ENCODE assay signal across 8 mouse cellular contexts in the genomic region with DNA sequence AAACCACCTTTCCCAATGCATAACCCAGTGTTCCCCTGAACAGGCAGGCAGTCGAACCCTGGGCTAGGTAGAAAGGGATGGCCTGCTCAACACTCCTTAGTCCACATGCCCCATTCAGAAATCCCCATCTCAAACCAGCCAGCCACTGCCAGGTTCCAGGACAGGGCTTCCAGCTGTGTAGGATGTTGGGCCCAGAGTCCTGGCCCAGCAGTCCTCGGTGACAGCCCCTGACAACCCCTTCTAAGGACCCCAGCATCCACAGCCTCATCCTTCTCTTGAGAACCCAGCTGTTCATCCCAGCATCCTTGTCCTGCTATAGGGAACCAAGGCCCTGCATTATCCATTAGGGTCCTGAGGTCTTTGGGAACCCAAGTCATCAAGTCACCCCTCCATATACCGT. TPM values are rescaled to one million over a fixed set of nuclear protein-coding genes. Genes with fewer than 3 reads are reported as not detected.
A peak's percentile ranks its signal among the peaks of the same experiment; 100 is the strongest.
DNase-seq lines count a peak whose midpoint lies in the region; ATAC-seq lines count a peak whose summit lies in the region.

No protein-coding gene starts in this region.

- H3K4me2 ChIP-seq in embryonic facial prominence, embryonic 11.5 days (ENCODE audit: low read depth, low read length), result peak overlapping the region; percentile 95
- H3K4me2 ChIP-seq in hindbrain, embryonic 14.5 days (replicated peaks), result peak overlapping the region; percentile 100
- H3K4me2 ChIP-seq in midbrain, embryonic 13.5 days (replicated peaks), result peak overlapping the region; percentile 99

- H3K36me3 ChIP-seq in embryonic facial prominence, embryonic 11.5 days (replicated peaks; ENCODE audit: control insufficient read depth, insufficient read depth, low read depth, low read length), result peaks cover 10% of the 10 kb centered on the region
- H3K36me3 ChIP-seq in hindbrain, embryonic 14.5 days (replicated peaks; ENCODE audit: control insufficient read depth, insufficient read depth), result no peaks in the 10 kb centered on the region; the same call in 1 of the 2 replicates
- 0 out of 2 replicates have a peak, but pooled peaks cover 10% of the 10 kb centered on the region for H3K36me3 ChIP-seq in midbrain, embryonic 13.5 days

- H3K9me3 ChIP-seq in embryonic facial prominence, embryonic 11.5 days (replicated peaks; ENCODE audit: control insufficient read depth, low read length), result no peaks in the 10 kb centered on the region
- H3K9me3 ChIP-seq in hindbrain, embryonic 14.5 days (ENCODE audit: control insufficient read depth, low read length), result no peaks in the 10 kb centered on the region
- no peaks in the 10 kb centered on the region for H3K9me3 ChIP-seq in midbrain, embryonic 13.5 days

- intact Hi-C loops in left cerebral cortex, postnatal 36 days (cut with DNase I), result loop anchor here (1.0 kb wide), 1 partner anchor 69 kb away; no protein-coding TSS in a partner anchor

- peaks cover 14% of the 10 kb centered on the region for H3K4me1 ChIP-seq in embryonic facial prominence, embryonic 11.5 days (ENCODE audit: control insufficient read depth, insufficient read depth, low read length)
- peaks cover 36% of the 10 kb centered on the region for H3K4me1 ChIP-seq in hindbrain, embryonic 14.5 days (replicated peaks; ENCODE audit: control insufficient read depth, insufficient read depth, low read length)
- H3K4me1 ChIP-seq in midbrain, embryonic 13.5 days (replicated peaks), result peaks cover 50% of the 10 kb centered on the region

- peak overlapping the region; percentile 99 for H3K4me3 ChIP-seq in embryonic facial prominence, embryonic 11.5 days (ENCODE audit: low read depth, low read length)
- H3K4me3 ChIP-seq in hindbrain, embryonic 14.5 days (replicated peaks; ENCODE audit: low read length), result peak overlapping the region; percentile 76
- peak overlapping the region; percentile 79 for H3K4me3 ChIP-seq in midbrain, embryonic 13.5 days (replicated peaks)

- 20% methylated on average over 3 of the region's 3 CpGs for WGBS in embryonic facial prominence, embryonic 11.5 days
- 18% methylated on average over 3 of the region's 3 CpGs for WGBS in hindbrain, embryonic 14.5 days
- WGBS in midbrain, embryonic 13.5 days, result 21% methylated on average over 3 of the region's 3 CpGs

- no peak for ATAC-seq in embryonic facial prominence, embryonic 11.5 days (replicated peaks; ENCODE audit: insufficient number of reproducible peaks, low FRiP score, low TSS enrichment, low read depth)
- no peak for ATAC-seq in hindbrain, embryonic 14.5 days (ENCODE audit: low FRiP score)
- ATAC-seq in midbrain, embryonic 13.5 days, result no peak

- peak overlapping the region; percentile 93 for H3K9ac ChIP-seq in embryonic facial prominence, embryonic 11.5 days (replicated peaks; ENCODE audit: low read length)
- peak overlapping the region; percentile 74 for H3K9ac ChIP-seq in hindbrain, embryonic 14.5 days
- peak overlapping the region; percentile 74; the same call in 1 of the 2 replicates for H3K9ac ChIP-seq in midbrain, embryonic 13.5 days (replicated peaks)

- no peaks in the 10 kb centered on the region for H3K27me3 ChIP-seq in embryonic facial prominence, embryonic 11.5 days (ENCODE audit: control insufficient read depth, insufficient read depth, low read length)
- H3K27me3 ChIP-seq in hindbrain, embryonic 14.5 days (ENCODE audit: control insufficient read depth, insufficient read depth, low read length), result no peaks in the 10 kb centered on the region
- no peaks in the 10 kb centered on the region for H3K27me3 ChIP-seq in midbrain, embryonic 13.5 days

- peak; percentile 13 for DNase-seq in kidney, adult 11 months
- no peak for DNase-seq in kidney, postnatal 14 days
- no peak for DNase-seq in embryonic facial prominence, embryonic 11.5 days (ENCODE audit: low spot score)
- no peak for DNase-seq in hindbrain, embryonic 14.5 days (ENCODE audit: low spot score)
- no peak for DNase-seq in left cerebral cortex, postnatal 36 days (ENCODE audit: low spot score in 2 of 2)
- DNase-seq in spleen, postnatal 14 days (ENCODE audit: low spot score in 2 of 2), result no peak
- no peak for DNase-seq in cerebellum, postnatal 10 days

- H3K27ac ChIP-seq in embryonic facial prominence, embryonic 11.5 days (replicated peaks; ENCODE audit: low read depth, low read length), result peak overlapping the region; percentile 98
- peak overlapping the region; percentile 88 for H3K27ac ChIP-seq in hindbrain, embryonic 14.5 days
- peak overlapping the region; percentile 88 for H3K27ac ChIP-seq in midbrain, embryonic 13.5 days

RNA-seq across cellular contexts. Expression of gene Erf, which starts 3.1 kb away (rescaled TPM):
- polyA plus RNA-seq in embryonic facial prominence, embryonic 11.5 days (2014; fragmentation: Nextera tagmentation; extraction: Ambion mirVana), result 19.4 and 22.6 TPM in 2 replicates
- 5.7 and 6.7 TPM in 2 replicates for polyA plus RNA-seq in hindbrain, embryonic 14.5 days (2014; fragmentation: Nextera tagmentation; extraction: Ambion mirVana)
- polyA plus RNA-seq in midbrain, embryonic 13.5 days (2015; fragmentation: Nextera tagmentation; extraction: Ambion mirVana), result 4.4 and 5.7 TPM in 2 replicates
- total RNA-seq in left cerebral cortex, postnatal 36 days (2021), result 10 to 100 TPM; 55.8 to 76.2 TPM

RNA-seq across cellular contexts. Expression of gene Gsk3a, which starts 9.8 kb away (rescaled TPM):
- 12.6 and 15.7 TPM in 2 replicates for polyA plus RNA-seq in embryonic facial prominence, embryonic 11.5 days (2014; fragmentation: Nextera tagmentation; extraction: Ambion mirVana)
- polyA plus RNA-seq in hindbrain, embryonic 14.5 days (2014; fragmentation: Nextera tagmentation; extraction: Ambion mirVana), result 23.4 and 24.1 TPM in 2 replicates
- 13.7 and 15.9 TPM in 2 replicates for polyA plus RNA-seq in midbrain, embryonic 13.5 days (2015; fragmentation: Nextera tagmentation; extraction: Ambion mirVana)
- 100 to 1,000 TPM; 206 to 237 TPM for total RNA-seq in left cerebral cortex, postnatal 36 days (2021)

RNA-seq across cellular contexts. Expression of gene Cic, which starts 20.0 kb away (rescaled TPM):
- polyA plus RNA-seq in embryonic facial prominence, embryonic 11.5 days (2014; fragmentation: Nextera tagmentation; extraction: Ambion mirVana), result 26.6 and 27.0 TPM in 2 replicates
- 42.5 and 47.5 TPM in 2 replicates for polyA plus RNA-seq in hindbrain, embryonic 14.5 days (2014; fragmentation: Nextera tagmentation; extraction: Ambion mirVana)
- 37.6 and 44.2 TPM in 2 replicates for polyA plus RNA-seq in midbrain, embryonic 13.5 days (2015; fragmentation: Nextera tagmentation; extraction: Ambion mirVana)
- total RNA-seq in left cerebral cortex, postnatal 36 days (2021), result 100 to 1,000 TPM; 206 to 234 TPM

RNA-seq across cellular contexts. Expression of gene Zfp526, which starts 26.3 kb away (rescaled TPM):
- 2.5 and 3.5 TPM in 2 replicates for polyA plus RNA-seq in embryonic facial prominence, embryonic 11.5 days (2014; fragmentation: Nextera tagmentation; extraction: Ambion mirVana)
- polyA plus RNA-seq in hindbrain, embryonic 14.5 days (2014; fragmentation: Nextera tagmentation; extraction: Ambion mirVana), result 2.4 and 2.5 TPM in 2 replicates
- 2.2 and 2.6 TPM in 2 replicates for polyA plus RNA-seq in midbrain, embryonic 13.5 days (2015; fragmentation: Nextera tagmentation; extraction: Ambion mirVana)
- total RNA-seq in left cerebral cortex, postnatal 36 days (2021), result 10 to 100 TPM; 11.3 to 11.5 TPM

RNA-seq across cellular contexts. Expression of gene Dedd2, which starts 27.1 kb away (rescaled TPM):
- 7.7 and 7.9 TPM in 2 replicates for polyA plus RNA-seq in embryonic facial prominence, embryonic 11.5 days (2014; fragmentation: Nextera tagmentation; extraction: Ambion mirVana)
- polyA plus RNA-seq in hindbrain, embryonic 14.5 days (2014; fragmentation: Nextera tagmentation; extraction: Ambion mirVana), result 13.8 and 14.9 TPM in 2 replicates
- polyA plus RNA-seq in midbrain, embryonic 13.5 days (2015; fragmentation: Nextera tagmentation; extraction: Ambion mirVana), result 12.5 and 13.3 TPM in 2 replicates
- 10 to 100 TPM; 25.4 to 28.4 TPM for total RNA-seq in left cerebral cortex, postnatal 36 days (2021)
